Mouse (Mus musculus): ENCODE data around the gene Snap47.
A peak's percentile ranks its signal among the peaks of the same experiment; 100 is the strongest.

DNA sequence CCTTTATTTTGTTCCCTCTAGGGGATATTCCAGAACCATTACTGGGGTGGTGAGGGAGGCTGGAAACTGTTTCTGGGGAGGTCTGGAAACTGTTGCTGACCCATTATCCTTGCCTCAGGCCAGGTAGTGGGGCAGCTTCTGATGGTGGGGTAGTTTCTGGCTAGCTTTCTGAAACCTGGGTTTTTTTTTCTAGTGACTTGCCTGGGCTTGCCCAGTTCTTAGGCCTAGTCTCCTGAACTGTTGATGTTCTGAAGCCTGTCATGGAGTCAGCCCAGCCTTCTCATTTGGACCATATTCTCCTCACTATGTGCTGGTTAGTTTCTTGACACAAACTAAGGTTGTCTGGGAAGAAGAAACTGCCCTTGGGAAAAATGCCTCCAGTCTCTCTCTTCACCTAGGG is 71.4 kb downstream of the Snap47 start:
- TF ChIP-seq IRF4 (IDR thresholded peaks at IDR 0.05; ENCODE audit: low read depth, low read length) = peak; percentile 64
- TF ChIP-seq CHD2 (IDR thresholded peaks at IDR 0.05; ENCODE audit: low read length) = no peak
- TF ChIP-seq ZNF384 (IDR thresholded peaks at IDR 0.05; ENCODE audit: low read depth, low read length) = peak; percentile 94
- TF ChIP-seq CTCF (conservative IDR thresholded peaks at IDR 0.05 in 1 of 2, IDR thresholded peaks at IDR 0.05 in 1 of 2; ENCODE audit: low read depth in 2 of 2, low read length in 2 of 2) = no peak
- no peak for TF ChIP-seq MAX (IDR thresholded peaks at IDR 0.05; ENCODE audit: low read length)
- no peak for TF ChIP-seq MAFK (IDR thresholded peaks at IDR 0.05; ENCODE audit: insufficient replicate concordance, low read length)
- no peak for TF ChIP-seq POLR2A (IDR thresholded peaks at IDR 0.05; ENCODE audit: low read depth, low read length)
- TF ChIP-seq USF1 (IDR thresholded peaks at IDR 0.05; ENCODE audit: low read depth, low read length) = no peak
- no peak for TF ChIP-seq MAZ (IDR thresholded peaks at IDR 0.05; ENCODE audit: low read depth, low read length)

All from CH12.LX (cell line).